Mouse (Mus musculus) neutrophil, adult 5-6 weeks (primary cell): ENCODE measurements around the gene Klf12. TPM values are rescaled to one million over a fixed set of nuclear protein-coding genes. Genes with fewer than 3 reads are reported as not detected.
A peak's percentile ranks its signal among the peaks of the same experiment; 100 is the strongest.
"Not testable (repeated sequence)": the region's sequence is repeated elsewhere in the genome, so short reads cannot be mapped to it uniquely, and the experiment has no call there.

Source experiments
- ATAC-seq: fragments of 151-379, 151-347 bp; 2 replicates; pipeline ENCODE4 v1.8.0; 2017; ENCODE audit warnings: mild to moderate bottlenecking, moderate TSS enrichment; ENCODE audit not compliant: insufficient number of reproducible peaks, poor library complexity, low FRiP score, severe bottlenecking; ENCODE audit errors: extremely low read depth
- total RNA-seq: library from RNA; stranded (forward); fragments of 200-1000 nt; gene quantifications from 2 replicates; pipeline ENCODE4 v1.2.3, GENCODE M21; 2017

Gene Klf12
- total RNA-seq, 1 experiment from 2014 or later, result 3.5 TPM

DNA sequence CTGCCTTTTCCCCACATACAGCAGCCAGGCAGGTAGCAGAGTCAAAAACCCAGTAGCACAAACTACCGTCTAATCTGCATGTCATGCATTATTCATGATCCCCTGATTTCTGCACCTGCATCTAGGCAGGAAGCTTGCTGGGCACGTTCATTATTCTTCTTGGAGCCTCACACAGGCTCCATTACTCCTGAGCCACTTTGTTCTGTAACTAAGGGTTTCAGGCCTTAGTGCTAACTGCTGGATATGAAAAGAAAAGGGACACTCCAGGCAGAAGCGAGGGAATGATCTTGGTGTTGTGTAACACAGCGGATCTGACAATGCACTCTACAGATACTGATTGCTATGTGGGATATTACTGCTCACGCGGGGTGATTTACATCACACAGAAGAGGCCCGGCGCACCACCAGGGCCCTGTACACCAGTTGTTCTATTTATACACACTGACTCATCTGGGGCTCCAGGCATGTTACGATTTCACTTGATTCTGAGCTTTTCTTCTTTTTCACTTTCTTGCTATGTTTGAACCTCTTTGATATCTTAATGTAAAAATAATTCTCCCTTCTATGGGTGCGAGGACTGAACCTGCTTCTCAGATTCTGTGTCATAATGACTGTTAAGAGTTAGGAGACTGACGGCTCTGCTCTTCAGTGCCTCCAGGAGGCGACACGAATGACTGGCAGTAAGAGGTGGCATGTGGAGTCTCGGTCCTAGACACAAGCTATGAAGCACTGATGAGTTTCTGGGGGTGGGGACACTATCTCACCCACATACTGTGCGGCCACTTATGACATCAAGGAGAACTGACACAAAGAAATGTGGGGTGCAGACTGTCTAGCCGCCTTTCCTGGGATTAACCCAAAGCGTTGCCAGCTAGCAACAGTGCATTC lies 340.0 kb downstream of the Klf12 start:
- no peak for ATAC-seq

DNA sequence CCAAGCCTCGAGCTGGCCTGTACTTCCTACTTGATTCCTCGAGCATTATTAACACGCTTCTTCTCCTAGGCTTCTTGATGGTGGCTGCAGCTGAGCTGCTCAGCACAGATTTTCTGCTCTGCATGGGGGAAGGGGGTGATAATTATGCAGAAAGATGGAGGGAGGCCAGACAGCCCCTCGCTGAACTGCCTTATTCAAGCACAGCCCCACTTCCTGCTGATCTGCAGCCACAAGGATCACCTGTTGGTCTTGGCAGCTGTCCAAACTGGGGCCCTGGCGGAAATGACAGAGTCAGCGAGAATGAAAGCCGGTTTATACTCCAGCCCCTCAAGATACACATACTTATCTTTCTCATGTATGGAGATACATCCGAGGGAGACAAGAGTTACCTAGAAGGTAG lies 341.3 kb downstream of the Klf12 start:
- peak; percentile 33; the same call in 1 of the 2 replicates for ATAC-seq

DNA sequence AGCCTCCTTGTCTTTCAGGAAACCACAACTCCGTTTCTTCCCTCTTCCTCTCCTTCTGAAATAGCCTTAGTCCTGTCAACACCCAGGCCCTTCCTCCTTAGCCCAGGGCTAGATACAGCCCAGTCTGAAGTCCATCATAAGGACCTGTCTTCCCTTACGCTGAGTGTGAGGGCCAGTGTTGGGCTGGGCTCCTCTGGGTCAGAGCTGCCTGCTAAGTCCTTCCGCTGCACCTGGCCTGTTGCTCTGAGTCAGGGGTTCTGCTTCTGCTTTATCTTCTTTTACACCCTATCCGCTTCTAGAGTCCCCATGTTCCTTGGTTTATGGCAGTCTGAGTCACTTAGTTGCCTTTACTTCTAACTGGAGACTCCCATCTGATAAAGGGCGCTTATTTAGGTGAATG lies 351.0 kb downstream of the Klf12 start:
- ATAC-seq, result no peak

DNA sequence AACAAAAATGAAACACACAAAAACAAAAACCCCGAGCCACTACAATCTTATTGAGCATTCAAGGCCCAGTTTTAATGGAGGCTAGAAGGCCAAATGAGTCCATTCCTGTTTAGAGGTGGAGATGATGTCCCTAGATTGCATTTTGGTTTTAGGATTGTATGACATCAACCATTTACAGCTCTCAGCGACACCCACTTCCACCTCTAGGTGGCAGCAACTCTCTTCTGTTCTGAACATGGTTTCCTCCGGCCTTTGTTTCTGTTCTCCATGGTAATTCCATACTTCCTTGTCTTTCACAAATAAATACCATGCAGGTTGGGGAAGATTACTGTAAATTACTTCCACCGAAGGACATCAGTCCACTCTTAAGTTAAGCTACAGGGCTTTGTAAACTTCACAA lies 352.6 kb downstream of the Klf12 start:
- ATAC-seq, result no peak

DNA sequence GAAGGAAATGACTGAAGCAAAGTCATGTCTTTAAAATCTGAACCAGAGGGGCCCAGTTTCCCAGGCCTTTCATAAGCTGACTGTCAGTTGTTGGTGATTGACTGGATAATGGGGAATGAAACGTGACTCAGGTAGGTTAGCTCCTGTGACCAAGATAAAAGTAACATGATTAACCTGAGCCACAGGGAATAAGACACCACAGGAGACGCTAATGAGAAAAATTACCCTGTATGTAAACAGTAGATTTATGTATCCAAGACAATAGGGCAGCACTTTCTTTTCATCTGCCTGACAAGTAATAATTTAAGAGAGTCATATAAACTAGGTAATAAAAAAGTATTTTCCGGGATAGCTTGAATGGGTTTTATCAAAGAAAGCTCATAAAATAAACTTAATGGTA lies 372.6 kb downstream of the Klf12 start:
- no peak for ATAC-seq

DNA sequence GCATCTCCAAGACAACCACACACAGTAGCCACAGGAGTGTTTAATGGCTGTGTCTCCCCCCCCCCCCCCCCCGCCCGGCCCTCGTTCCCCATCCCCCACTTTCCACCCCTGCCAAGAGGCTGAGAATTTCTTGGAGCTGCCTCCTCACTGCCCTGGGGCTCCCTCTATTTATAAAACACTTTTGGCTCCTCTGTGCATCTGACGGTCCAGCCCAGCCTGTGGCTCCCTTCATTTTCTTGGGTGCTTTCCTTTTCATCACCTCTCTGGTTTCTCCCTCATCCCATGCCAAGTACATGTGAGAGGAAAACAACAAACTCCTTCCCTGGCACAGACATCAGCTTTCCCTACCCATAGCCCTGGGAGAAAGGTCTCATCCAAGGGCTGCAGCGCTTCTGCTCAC lies 373.6 kb downstream of the Klf12 start:
- no peak for ATAC-seq

DNA sequence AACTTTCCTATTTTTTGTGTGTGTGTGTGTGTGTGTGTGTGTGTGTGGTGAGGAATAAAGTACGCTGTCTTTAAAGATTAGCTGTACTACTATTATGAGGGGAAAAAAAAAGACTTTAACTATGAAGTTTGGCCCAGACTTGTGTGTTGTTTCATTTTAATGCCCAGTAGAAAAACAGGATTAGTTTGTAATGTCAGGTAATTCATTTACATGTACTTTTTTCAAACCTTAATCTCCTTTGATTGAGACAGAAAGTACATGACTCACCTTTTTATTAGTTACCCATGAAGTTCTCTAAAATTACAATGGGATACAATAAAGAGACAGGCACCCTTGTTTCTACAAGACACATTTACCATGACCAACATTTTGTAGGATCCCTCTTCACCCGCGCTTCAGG lies 383.6 kb downstream of the Klf12 start:
- no peak for ATAC-seq

DNA sequence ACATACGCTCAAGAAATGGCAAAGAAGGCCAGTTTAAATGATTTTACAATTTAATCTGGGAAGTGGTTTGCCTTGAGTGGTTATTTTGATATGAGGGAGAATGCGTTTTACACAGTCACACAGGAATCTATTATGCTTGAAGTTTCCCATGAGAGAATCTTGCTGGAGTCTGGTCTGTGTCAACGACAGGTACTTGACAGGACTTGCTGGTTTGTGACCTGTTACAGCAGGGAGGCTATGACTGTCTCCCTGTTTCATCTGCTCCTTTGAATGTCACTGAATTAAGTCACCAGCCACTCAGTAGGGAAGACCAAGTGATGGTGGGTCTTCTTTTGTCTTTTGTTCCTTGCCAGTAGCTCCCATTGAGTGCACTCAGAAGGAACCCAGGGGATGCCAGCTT lies 385.6 kb downstream of the Klf12 start:
- ATAC-seq, result no peak

DNA sequence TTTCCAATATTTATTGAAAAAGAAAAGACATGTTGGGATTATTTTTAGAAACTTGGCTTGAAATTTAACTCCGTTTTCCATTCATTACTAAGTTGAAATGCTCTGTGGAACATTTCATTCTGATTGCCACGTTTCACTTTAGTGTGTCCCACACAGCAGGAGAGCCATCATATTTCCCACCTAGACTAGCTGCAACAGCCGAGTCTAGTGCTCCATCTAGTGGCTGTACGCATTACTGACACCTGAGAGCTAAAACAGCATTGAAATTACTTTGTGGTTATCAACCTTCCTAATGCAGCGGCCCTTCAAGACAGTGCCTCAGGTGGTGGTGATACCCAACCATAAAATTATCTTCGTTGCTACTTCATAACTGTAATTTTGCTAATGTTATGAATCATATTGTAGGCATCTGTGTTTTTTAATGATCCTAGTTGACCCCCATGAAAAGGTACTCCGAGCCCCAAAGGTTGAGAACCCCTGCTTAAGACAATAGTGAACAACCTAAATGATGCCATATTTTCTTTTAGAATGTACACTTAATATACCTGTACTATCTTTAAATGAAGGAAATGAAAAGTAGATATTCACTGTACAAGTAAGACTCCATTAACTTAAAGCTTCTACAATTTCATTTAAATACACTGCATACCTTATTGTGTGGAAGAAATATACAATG lies 389.6 kb downstream of the Klf12 start:
- no peak for ATAC-seq

DNA sequence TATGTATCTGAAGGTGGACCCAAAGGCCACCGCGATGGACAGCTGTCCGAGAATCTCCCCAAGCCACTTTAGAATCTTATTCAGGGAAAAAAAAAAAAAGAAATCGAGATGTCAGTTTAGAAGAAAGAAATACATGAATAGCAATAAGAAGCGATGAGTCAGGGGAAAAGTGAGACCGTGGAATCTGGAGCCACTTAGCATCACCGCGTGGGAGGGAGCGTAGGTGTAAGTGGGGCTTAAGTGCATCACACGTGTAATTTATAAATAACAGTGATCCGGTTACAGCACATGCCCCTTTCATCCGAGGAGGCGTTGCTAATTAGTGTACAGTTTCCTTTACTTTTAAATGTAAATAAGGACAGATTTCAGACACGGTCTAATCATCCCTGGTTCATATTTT lies 390.4 kb downstream of the Klf12 start:
- no peak for ATAC-seq

DNA sequence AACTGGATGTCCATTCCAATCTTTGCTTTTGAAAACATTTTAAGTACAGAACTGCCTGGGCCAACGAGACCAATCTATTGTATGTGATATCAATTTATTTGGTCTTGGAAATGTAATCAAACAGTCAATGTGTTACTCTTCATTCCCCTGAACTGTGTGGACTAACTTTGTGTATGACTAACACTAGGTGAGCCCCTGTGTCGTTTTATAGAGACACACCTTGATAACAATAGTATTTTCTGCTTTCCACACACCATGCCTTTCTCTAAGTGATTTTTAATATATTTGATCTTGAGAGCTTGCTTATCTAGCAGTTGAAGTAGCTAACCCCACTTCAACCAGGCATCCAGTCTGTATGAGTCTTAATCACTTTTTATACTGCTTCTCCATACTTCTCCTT lies 398.0 kb downstream of the Klf12 start:
- ATAC-seq, result no peak

DNA sequence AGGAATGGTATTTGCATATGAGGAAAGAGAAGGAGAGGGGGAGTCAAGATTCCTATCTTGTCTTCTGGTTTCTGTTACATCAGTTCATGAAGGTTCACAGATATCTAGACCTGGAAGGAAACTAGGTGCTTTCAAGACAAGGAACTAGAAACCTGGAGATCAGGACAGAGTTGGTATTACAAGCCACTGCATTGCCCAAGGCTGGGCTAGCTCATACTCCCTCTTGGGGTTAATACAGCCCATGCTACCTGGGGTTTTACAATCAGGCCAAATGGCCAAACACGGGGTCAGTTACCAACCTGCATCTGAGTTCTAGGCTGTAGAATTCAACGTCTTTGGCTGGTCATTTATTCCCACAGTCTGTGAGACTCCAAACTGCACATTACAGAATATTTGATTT lies 398.9 kb downstream of the Klf12 start:
- no peak for ATAC-seq

DNA sequence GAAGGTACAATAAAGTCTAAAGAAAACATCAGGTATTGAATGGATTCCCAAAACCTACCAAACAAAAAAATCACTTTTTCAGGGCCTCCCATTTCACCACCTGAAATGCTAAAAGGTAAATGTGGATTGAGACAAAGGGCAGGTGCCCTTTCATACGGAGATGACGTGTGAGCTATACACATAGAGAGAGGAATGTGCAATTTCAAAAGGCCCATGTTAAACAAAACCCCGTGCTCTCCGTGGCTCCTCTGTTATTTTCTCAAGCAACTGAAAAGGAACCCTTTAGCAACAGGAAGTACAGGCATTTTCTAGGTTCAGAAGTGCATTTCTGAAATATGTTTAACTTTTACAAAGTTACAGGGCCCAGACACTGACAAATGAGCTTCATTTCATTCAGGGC lies 399.4 kb downstream of the Klf12 start:
- no peak for ATAC-seq

DNA sequence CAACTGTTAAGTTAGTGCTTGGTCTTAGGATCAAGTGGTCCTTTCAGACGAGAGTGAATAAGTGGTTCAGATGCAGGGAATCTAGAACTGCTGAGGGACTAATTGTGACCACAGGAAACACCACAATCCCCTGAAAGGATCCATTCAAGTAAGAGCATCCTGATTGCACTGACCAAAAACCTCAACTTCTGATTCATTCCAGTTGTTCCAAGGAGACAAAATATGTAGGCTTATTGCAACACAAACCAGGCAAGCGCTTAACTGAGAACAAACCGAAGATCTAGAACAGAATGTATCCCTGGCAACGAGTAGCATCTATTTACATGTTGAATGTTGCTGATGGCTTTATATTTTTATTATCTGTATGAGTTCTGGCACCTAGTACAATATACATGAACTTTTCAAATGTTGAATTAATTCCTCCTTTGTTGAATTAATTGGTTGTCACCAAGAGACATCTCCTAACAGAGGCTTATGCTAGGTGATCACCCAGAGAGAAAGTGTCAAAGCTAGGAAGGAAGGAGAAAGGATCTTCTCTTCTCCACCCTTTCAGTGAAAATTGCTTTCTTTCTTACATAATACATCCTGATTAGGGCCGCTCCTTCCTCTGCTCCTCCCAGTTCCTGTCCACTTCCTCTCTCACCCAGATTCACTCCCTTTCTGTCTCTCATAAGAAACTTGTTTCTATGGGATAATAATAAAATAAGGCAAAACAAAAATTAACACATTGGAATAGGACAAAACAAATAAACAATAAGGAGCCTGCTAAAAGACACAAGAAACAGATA lies 407.5 kb downstream of the Klf12 start:
- no peak for ATAC-seq

DNA sequence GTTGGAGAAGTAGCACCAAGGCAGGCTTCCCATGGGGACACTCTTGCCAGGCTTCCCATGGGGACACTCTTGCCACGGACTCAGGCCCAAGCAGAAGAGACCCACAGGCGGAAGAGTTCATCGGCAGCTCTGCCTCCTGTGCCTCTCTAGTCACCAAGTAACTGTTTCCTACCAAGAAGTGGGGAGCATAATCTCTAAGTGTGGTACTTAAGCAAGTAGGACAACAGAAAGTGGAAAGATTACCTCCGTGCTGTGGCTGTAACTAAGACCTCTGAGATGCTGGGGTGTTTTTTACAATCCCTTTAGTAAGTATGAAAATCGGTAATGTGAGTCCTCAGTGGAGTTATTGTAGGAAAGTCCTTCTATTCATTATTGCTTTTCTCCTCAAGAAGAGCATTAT lies 410.8 kb downstream of the Klf12 start:
- no peak for ATAC-seq

DNA sequence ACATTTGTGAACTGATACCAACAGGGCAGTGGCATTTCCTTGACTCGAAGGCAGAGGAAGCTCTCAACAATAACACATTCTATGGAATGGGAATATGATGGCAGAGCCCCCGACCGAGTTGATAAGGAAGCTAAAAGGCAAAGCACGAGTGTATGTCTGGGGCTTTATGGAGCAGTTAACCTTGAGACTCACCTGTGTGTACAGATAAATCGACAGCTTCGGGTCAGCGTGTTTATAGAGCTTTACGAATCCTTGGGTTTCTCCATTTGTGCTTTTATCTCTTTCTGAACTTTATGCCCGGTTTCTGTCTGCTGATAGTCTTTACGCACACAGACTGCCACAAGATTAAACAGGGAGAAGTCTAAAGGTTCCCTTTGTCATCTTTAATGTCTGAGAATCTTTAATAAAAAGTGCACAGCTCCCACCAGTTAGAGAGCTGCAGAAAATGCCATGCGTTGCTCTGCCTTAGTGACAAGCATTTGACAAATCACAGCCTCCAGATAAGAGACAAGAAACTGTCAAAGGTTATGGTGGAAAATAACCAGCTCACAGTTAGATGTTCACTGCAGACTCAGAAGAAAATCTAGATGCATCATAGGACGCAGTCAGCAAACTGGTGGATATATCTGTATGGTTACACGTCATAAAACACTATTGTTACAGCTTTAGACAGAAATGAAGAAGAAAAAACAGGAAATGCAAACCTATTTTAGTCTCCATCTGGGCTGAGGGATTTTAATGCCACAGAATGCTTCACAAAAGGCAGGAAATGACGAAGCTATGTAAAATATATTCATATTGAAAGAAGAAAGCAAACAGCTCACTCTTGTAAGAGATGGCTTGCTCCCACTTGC lies 428.1 kb downstream of the Klf12 start:
- no peak for ATAC-seq

DNA sequence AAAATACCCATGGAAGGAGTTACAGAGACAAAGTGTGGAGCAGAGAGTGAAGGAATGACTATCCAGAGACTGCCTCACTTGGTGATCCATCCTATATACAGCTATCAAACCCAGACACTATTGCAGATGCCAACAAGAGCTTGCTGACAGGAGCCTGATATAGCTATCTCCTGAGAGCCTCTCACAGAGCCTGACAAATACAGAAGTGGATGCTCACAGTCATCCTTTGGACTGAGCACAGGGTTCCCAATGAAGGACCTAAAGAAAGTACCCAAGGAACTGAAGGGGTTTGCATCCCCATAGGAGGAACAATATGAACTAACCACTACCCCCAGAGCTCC lies 430.0 kb downstream of the Klf12 start:
- ATAC-seq, result not testable (repeated sequence)

DNA sequence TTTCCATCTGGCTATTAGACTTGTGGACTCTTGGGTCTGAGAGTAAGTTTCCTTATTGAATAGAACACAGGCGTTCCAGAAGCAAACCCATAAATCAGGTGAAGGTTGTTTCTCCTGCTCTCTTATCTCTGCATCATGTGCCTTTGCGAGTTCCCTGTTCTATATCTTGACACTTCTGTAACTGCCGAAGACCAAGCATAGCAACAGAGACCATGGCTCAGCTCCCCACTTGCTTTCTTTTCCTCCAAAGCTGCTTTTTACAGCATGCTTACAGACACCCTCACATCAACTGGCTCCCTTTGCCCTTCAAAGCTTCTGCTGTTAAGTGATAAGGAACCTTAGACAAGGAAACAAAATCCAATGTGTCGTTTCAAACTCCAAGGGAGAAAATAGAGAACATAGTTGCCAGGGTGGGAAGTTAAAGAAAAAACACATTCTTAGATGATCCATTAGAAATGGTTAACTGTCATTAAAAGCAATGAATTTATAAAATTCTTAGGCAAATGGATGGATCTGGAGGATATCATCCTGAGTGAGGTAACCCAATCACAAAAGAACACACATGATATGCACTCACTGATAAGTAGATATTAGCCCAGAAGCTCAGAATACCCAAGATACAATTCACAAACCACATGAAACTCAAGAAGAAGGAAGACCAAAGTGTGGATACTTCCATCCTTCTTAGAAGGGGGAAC lies 430.6 kb downstream of the Klf12 start:
- ATAC-seq, result not testable (repeated sequence)
